Mouse (Mus musculus) heart, embryonic 11.5 days (tissue): Measurements from ENCODE around the gene Cryba1. TPM values are rescaled to one million over a fixed set of nuclear protein-coding genes. Genes with fewer than 3 reads are reported as not detected.

Experiments
- ATAC-seq: fragments of 200-750 bp; cut with Nextera tagmentation; replicated peaks from 2 replicates; pipeline ENCODE4 v1.8.0; 2017; ENCODE audit warnings: moderate library complexity; ENCODE audit not compliant: insufficient number of reproducible peaks, low FRiP score, low TSS enrichment
- H3K27ac ChIP-seq: fragments of 300-500 bp; sonication (generic); 2 replicates; pipeline ENCODE4 v1.5.1; 2014; ENCODE audit warnings: mild to moderate bottlenecking, low read depth, low read length
- H3K27me3 ChIP-seq: fragments of 300-500 bp; sonication (generic); 2 replicates; pipeline ENCODE4 v1.6.1; 2014; ENCODE audit warnings: mild to moderate bottlenecking, low read length, mixed read lengths; ENCODE audit not compliant: control insufficient read depth, insufficient read depth
- H3K36me3 ChIP-seq: fragments of 300-500 bp; sonication (generic); 2 replicates; pipeline ENCODE4 v1.6.1; 2014; ENCODE audit warnings: mild to moderate bottlenecking, low read length, moderate library complexity, mixed read lengths; ENCODE audit not compliant: control insufficient read depth, insufficient read depth
- H3K4me1 ChIP-seq: fragments of 300-500 bp; sonication (generic); 2 replicates; pipeline ENCODE4 v1.6.1; 2014; ENCODE audit warnings: low read length; ENCODE audit not compliant: control insufficient read depth, insufficient read depth
- H3K4me2 ChIP-seq: fragments of 300-500 bp; sonication (generic); 2 replicates; pipeline ENCODE4 v1.6.1; 2014; ENCODE audit warnings: mild to moderate bottlenecking, moderate library complexity
- H3K4me3 ChIP-seq: fragments of 300-500 bp; sonication (generic); 2 replicates; pipeline ENCODE4 v1.5.1; 2014; ENCODE audit warnings: low read depth, low read length
- H3K9ac ChIP-seq: fragments of 300-500 bp; sonication (generic); 2 replicates; pipeline ENCODE4 v1.6.1; 2014; ENCODE audit warnings: mild to moderate bottlenecking, low read depth, low read length, moderate library complexity
- H3K9me3 ChIP-seq: fragments of 300-500 bp; sonication (generic); replicated peaks from 2 replicates; pipeline ENCODE4 v1.6.1; 2016; ENCODE audit warnings: low read length; ENCODE audit not compliant: control insufficient read depth
- WGBS: fragments of 180-500 bp; shearing (Covaris S2); extraction: QIAGEN DNeasy Blood & Tissue Kit; methylation state at CpG from one replicate; pipeline ENCODE4 v1.1.7; 2014; ENCODE audit not compliant: insufficient replicate concordance; 5-methylcytosine and 5-hydroxymethylcytosine counted together
- polyA plus RNA-seq: library from polyadenylated mRNA; unstranded; fragments of >200 nt; fragmentation: Nextera tagmentation; extraction: Ambion mirVana; gene quantifications from 2 replicates; pipeline ENCODE4 v1.2.1, GENCODE M21; 2014

Gene Cryba1
- not detected in 2 replicates for polyA plus RNA-seq

GRCm38 (mm10) chr11:77725183-77725582 lies at the start of gene Cryba1:
Cryba1 (minus strand) TSS chr11:77725283.
- WGBS: 43% methylated on average over 7 of the region's 7 CpGs
- Histone ChIP-seq H3K4me3 (no peak within 1 kb of the TSS), H3K4me1 (no peaks in the 10 kb centered on the region), H3K4me2 (no peak within 1 kb of the TSS), H3K27me3 (no peaks in the 10 kb centered on the region), H3K27ac (no peak within 1 kb of the TSS), H3K9me3 (no peaks in the 10 kb centered on the region), H3K9ac (no peak within 1 kb of the TSS), H3K36me3 (no peaks in the 10 kb centered on the region)
- ATAC-seq: no peak

GRCm38 (mm10) chr11:77771879-77772713 lies 47.0 kb upstream of the Cryba1 start:
- Histone ChIP-seq H3K4me2 (no peak overlapping the region), H3K4me3 (no peak overlapping the region), H3K9me3 (no peaks in the 10 kb centered on the region), H3K27me3 (no peaks in the 10 kb centered on the region), H3K27ac (no peak overlapping the region), H3K9ac (no peak overlapping the region), H3K4me1 (peaks cover 25% of the 10 kb centered on the region), H3K36me3 (no peaks in the 10 kb centered on the region)
- no peak for ATAC-seq
- WGBS: 37% methylated on average over 8 of the region's 8 CpGs

GRCm38 (mm10) chr11:77770346-77770745 lies 45.3 kb upstream of the Cryba1 start:
- H3K9me3 ChIP-seq: no peaks in the 10 kb centered on the region
- no peak overlapping the region for H3K9ac ChIP-seq
- H3K27ac ChIP-seq: no peak overlapping the region
- ATAC-seq: no peak
- no peaks in the 10 kb centered on the region for H3K36me3 ChIP-seq
- 56% methylated on average over 8 of the region's 8 CpGs for WGBS
- no peaks in the 10 kb centered on the region for H3K27me3 ChIP-seq
- peaks cover 30% of the 10 kb centered on the region for H3K4me1 ChIP-seq
- no peak overlapping the region for H3K4me2 ChIP-seq
- H3K4me3 ChIP-seq: no peak overlapping the region

GRCm38 (mm10) chr11:77769496-77769895 lies 44.4 kb upstream of the Cryba1 start:
- Histone ChIP-seq H3K27ac (no peak overlapping the region), H3K4me3 (no peak overlapping the region), H3K27me3 (no peaks in the 10 kb centered on the region), H3K4me1 (peaks cover 37% of the 10 kb centered on the region), H3K9ac (no peak overlapping the region), H3K9me3 (no peaks in the 10 kb centered on the region), H3K36me3 (no peaks in the 10 kb centered on the region), H3K4me2 (no peak overlapping the region)
- WGBS: 78% methylated on average over 4 of the region's 4 CpGs
- ATAC-seq: no peak

- Histone ChIP-seq H3K4me2 (peak overlapping the region; percentile 97), H3K9me3 (no peaks in the 10 kb centered on the region), H3K27ac (peak overlapping the region; percentile 80), H3K27me3 (no peaks in the 10 kb centered on the region), H3K9ac (peak overlapping the region; percentile 77), H3K4me1 (peaks cover 37% of the 10 kb centered on the region), H3K4me3 (peak overlapping the region; percentile 57), H3K36me3 (no peaks in the 10 kb centered on the region)
- peak; percentile 70 for ATAC-seq
- under 1% methylated on average over 35 of the region's 35 CpGs for WGBS
These were observed 41.4 kb upstream of the Cryba1 start for GRCm38 (mm10) chr11:77766351-77767001.

- H3K9me3 ChIP-seq: no peaks in the 10 kb centered on the region
- H3K4me1 ChIP-seq: peaks cover 37% of the 10 kb centered on the region
- peak overlapping the region; percentile 33 for H3K4me2 ChIP-seq
- H3K36me3 ChIP-seq: no peaks in the 10 kb centered on the region
- 40% methylated on average over 4 of the region's 4 CpGs for WGBS
- ATAC-seq: no peak
- no peaks in the 10 kb centered on the region for H3K27me3 ChIP-seq
- no peak overlapping the region for H3K4me3 ChIP-seq
- H3K9ac ChIP-seq: no peak overlapping the region
- 0 out of 2 replicates have a peak overlapping the region, but pooled peaks have one; percentile 24 for H3K27ac ChIP-seq
These were observed 40.3 kb upstream of the Cryba1 start for GRCm38 (mm10) chr11:77765459-77765777.

- H3K4me2 ChIP-seq: peak overlapping the region; percentile 96
- H3K4me1 ChIP-seq: peaks cover 37% of the 10 kb centered on the region
- no peaks in the 10 kb centered on the region for H3K36me3 ChIP-seq
- 53% methylated on average over 9 of the region's 9 CpGs for WGBS
- no peaks in the 10 kb centered on the region for H3K27me3 ChIP-seq
- H3K9me3 ChIP-seq: no peaks in the 10 kb centered on the region
- H3K9ac ChIP-seq: peak overlapping the region; percentile 96
- 0 out of 2 replicates have a peak overlapping the region, but pooled peaks have one; percentile 10 for H3K4me3 ChIP-seq
- H3K27ac ChIP-seq: 0 out of 2 replicates have a peak overlapping the region, but pooled peaks have one; percentile 47
- no peak for ATAC-seq
These were observed 39.8 kb upstream of the Cryba1 start for GRCm38 (mm10) chr11:77764694-77765458.

- WGBS: 4% methylated on average over 26 of the region's 26 CpGs
- peak; percentile 44; the same call in 1 of the 2 replicates for ATAC-seq
- H3K36me3 ChIP-seq: no peaks in the 10 kb centered on the region
These were observed 38.7 kb upstream of the Cryba1 start for GRCm38 (mm10) chr11:77763673-77764340.

More at GRCm38 (mm10) chr11:77763673-77764340, 38.7 kb upstream of the Cryba1 start:
- Histone ChIP-seq H3K9me3 (0 out of 2 replicates have a peak, but pooled peaks cover 3% of the 10 kb centered on the region), H3K4me1 (peaks cover 34% of the 10 kb centered on the region), H3K27ac (peak overlapping the region; percentile 80), H3K27me3 (no peaks in the 10 kb centered on the region), H3K9ac (peak overlapping the region; percentile 96), H3K4me3 (peak overlapping the region; percentile 95), H3K4me2 (peak overlapping the region; percentile 96)
